Mouse (Mus musculus) heart, embryonic 13.5 days (tissue): ENCODE results near the gene Gbf1. TPM values are rescaled to one million over a fixed set of nuclear protein-coding genes. Genes with fewer than 3 reads are reported as not detected.
"Not testable (repeated sequence)": the region's sequence is repeated elsewhere in the genome, so short reads cannot be mapped to it uniquely, and the experiment has no call there.

ENCODE experiments used
- ATAC-seq: fragments of 200-750 bp; cut with Nextera tagmentation; 2 replicates; pipeline ENCODE4 v1.8.0; 2017; ENCODE audit warnings: moderate TSS enrichment; ENCODE audit not compliant: insufficient number of reproducible peaks, low FRiP score, low TSS enrichment; ENCODE audit errors: extremely low read depth
- H3K27ac ChIP-seq: fragments of 300-500 bp; sonication (generic); replicated peaks from 2 replicates; pipeline ENCODE4 v1.5.1; 2015; ENCODE audit warnings: moderate library complexity, mild to moderate bottlenecking, inconsistent platforms
- H3K27me3 ChIP-seq: fragments of 300-500 bp; sonication (generic); replicated peaks from 2 replicates; pipeline ENCODE4 v1.6.1; 2015; ENCODE audit warnings: mild to moderate bottlenecking, inconsistent platforms
- H3K36me3 ChIP-seq: fragments of 300-500 bp; sonication (generic); 2 replicates; pipeline ENCODE4 v1.6.1; 2015; ENCODE audit warnings: mild to moderate bottlenecking, inconsistent platforms
- H3K4me1 ChIP-seq: fragments of 300-500 bp; sonication (generic); 2 replicates; pipeline ENCODE4 v1.6.1; 2015; ENCODE audit warnings: inconsistent platforms
- H3K4me2 ChIP-seq: fragments of 300-500 bp; sonication (generic); 2 replicates; pipeline ENCODE4 v1.6.1; 2015; ENCODE audit warnings: inconsistent platforms, mild to moderate bottlenecking, moderate library complexity
- H3K4me3 ChIP-seq: fragments of 300-500 bp; sonication (generic); 2 replicates; pipeline ENCODE4 v1.5.1; 2015; ENCODE audit warnings: moderate library complexity, mild to moderate bottlenecking, inconsistent platforms
- H3K9ac ChIP-seq: fragments of 300-500 bp; sonication (generic); 2 replicates; pipeline ENCODE4 v1.6.1; 2015; ENCODE audit warnings: inconsistent platforms, mild to moderate bottlenecking, moderate library complexity
- H3K9me3 ChIP-seq: fragments of 300-500 bp; sonication (generic); 2 replicates; pipeline ENCODE4 v1.6.1; 2016; ENCODE audit warnings: inconsistent platforms
- WGBS: fragments of 180-500 bp; shearing (Covaris S2); methylation state at CpG from one replicate; pipeline ENCODE4 v1.1.7; 2015; ENCODE audit warnings: mixed read lengths; 5-methylcytosine and 5-hydroxymethylcytosine counted together
- polyA plus RNA-seq: library from polyadenylated mRNA; unstranded; fragments of >200 nt; fragmentation: Nextera tagmentation; extraction: Ambion mirVana; gene quantifications from 2 replicates; pipeline ENCODE4 v1.2.1, GENCODE M21; 2015

The Gbf1 gene
- 41.1 and 43.1 TPM in 2 replicates for polyA plus RNA-seq

DNA sequence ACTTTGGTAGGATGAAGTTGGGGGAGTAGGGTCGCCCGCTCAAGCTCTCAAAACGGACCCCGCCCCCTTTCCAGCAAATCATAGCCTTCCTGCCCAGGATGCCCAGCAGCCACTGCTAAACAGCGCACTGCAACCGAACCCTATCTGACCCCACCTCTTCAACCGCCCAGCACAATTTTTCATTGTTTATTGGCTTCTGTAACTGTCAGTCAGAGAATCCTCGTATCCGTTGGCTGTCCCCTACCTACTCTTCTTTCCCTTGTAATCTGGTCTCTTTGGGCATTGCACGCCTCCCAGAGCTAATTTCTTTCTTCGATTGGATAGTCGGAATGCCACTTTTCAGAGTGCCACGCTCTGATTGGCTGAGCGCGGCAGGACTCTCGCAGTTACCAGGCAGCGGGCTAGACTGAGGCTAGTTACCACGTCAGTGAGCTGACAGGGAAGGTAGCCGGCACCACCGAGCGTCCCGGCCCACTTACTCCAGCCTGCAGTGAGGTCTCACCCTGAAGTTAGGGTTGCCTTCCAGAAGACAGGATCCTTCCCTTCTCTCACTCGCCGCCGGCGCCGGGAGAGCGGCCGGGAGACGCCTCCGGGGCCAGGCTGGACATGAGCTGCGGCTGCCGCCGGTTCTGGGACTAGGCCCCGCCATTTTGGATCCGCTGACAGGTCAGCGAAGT, at the start of gene Gbf1:
Gene Gbf1 (plus strand): TSS at position 383 of the 677 bp plus-strand sequence.
- no peaks in the 10 kb centered on the region for H3K9me3 ChIP-seq
- peak within 1 kb of the TSS; percentile 88 for H3K4me2 ChIP-seq
- H3K9ac ChIP-seq: peak within 1 kb of the TSS; percentile 81
- H3K4me3 ChIP-seq: peak within 1 kb of the TSS; percentile 76
- 0 out of 2 replicates have a peak, but pooled peaks cover 5% of the 10 kb centered on the region for H3K36me3 ChIP-seq
- peak within 1 kb of the TSS; percentile 36; the same call in 1 of the 2 replicates for H3K27ac ChIP-seq
- peak; percentile 94 for ATAC-seq
- H3K27me3 ChIP-seq: peaks cover 36% of the 10 kb centered on the region
- 0% methylated on average over 37 of the region's 37 CpGs for WGBS
- H3K4me1 ChIP-seq: peaks cover 49% of the 10 kb centered on the region

DNA sequence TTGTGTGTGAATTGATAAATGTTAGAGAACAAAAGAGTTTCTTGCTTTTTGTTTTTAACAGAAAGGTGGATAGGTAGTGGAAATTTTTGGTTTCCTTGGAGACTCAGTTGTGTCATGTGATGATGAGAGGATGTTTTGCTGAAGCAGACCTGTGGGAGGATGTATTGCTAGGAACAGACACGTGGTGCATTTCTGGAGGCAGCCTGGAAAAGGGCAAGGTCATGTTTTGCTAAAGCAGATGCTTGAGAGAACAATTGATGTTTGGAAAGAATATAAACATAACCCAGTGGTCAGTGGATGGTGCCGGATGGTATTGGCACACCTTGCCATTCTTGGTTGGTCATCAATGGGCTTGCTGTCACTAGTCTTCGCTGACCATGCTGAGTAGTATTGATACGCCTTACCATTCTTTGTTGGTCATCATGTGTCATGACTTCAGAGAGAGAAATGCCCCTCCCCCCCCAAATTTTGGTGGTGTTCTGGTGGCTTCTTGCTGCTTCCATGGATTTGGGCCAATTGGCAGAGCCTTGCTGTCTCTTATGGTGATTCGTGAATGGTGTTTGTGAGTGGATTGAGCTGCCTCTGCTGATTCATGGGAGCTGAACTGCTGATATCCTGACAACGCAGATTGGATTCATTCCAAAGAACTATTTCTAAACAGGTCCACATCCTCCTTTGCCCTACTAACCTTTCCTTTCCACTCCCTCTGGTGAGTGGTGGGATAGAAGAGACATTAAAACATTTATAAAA, 48.7 kb upstream of the Gbf1 start:
- Histone ChIP-seq H3K27me3 (no peaks in the 10 kb centered on the region), H3K9ac (no peak overlapping the region), H3K4me2 (no peak overlapping the region), H3K4me1 (no peaks in the 10 kb centered on the region), H3K27ac (no peak overlapping the region), H3K4me3 (no peak overlapping the region), H3K9me3 (no peaks in the 10 kb centered on the region), H3K36me3 (no peaks in the 10 kb centered on the region)
- no peak for ATAC-seq
- WGBS: 73% methylated on average over 6 of the region's 6 CpGs

DNA sequence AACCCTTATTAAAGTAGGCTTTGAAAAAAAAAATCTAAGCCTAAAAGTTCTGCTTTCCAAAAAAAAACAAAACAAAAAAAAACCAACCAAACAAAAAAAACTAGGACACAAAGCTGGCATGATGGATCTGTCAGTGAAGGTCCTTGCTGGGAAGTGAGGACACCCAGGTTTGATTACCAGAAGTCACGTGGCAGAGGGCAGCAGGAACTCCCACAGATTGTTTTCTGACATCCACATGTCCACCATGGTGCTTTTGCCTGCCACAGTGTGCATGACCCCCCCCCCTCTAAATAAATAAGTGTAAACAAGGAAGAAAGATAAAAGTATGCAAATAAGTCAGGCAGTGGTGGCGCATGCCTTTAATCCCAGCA, 48.1 kb upstream of the Gbf1 start:
- ATAC-seq: no peak
- Histone ChIP-seq H3K9me3 (no peaks in the 10 kb centered on the region), H3K36me3 (no peaks in the 10 kb centered on the region), H3K27ac (no peak overlapping the region), H3K4me2 (no peak overlapping the region), H3K27me3 (no peaks in the 10 kb centered on the region), H3K9ac (no peak overlapping the region), H3K4me3 (no peak overlapping the region), H3K4me1 (no peaks in the 10 kb centered on the region)
- 69% methylated on average over 2 of the region's 2 CpGs for WGBS

DNA sequence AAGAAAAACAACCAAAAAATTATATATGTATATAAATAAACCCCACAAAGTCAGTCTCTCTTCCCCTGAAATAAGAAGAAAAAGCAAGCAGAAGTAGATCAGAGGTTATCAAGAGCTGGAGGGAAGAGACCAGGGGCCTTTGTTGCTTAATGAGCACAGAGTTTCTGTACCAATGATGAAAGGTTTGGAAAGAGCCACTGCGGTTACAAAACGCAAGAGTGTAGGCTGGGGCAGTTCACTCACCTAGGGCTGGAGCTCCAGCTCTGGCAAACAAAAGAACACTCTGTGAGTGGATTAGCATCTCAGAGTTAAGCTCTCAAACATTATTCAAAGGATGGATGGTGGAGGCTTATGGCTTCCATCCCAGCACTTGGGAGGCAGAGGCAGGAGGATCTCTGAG, 42.1 kb upstream of the Gbf1 start:
- H3K27ac ChIP-seq: no peak overlapping the region
- H3K9ac ChIP-seq: no peak overlapping the region
- ATAC-seq: no peak
- H3K4me3 ChIP-seq: no peak overlapping the region
- H3K4me2 ChIP-seq: no peak overlapping the region
- H3K9me3 ChIP-seq: no peaks in the 10 kb centered on the region
- H3K27me3 ChIP-seq: no peaks in the 10 kb centered on the region
- WGBS: 84% methylated on average over 2 of the region's 2 CpGs
- no peaks in the 10 kb centered on the region for H3K4me1 ChIP-seq
- H3K36me3 ChIP-seq: no peaks in the 10 kb centered on the region

DNA sequence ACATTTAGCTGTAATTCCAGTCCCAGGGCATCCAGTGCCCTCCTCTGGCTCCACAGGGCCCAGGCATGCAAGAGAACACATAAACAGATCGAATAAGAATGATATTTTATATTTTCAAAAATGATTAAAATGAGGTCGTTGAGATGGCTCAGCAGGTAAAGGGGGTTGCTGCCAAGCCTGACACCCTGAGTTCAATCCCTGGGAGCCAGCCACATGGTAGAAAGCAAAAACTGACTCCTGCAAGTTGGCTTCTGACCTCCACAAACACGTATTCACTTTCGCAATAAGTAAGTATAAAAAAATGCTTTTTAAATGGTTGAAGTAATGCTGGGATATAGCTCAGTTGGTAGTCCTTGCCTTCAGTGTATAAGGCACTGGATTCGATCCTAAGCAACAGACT, 41.5 kb upstream of the Gbf1 start:
- no peaks in the 10 kb centered on the region for H3K4me1 ChIP-seq
- no peaks in the 10 kb centered on the region for H3K36me3 ChIP-seq
- H3K9ac ChIP-seq: no peak overlapping the region
- H3K27me3 ChIP-seq: no peaks in the 10 kb centered on the region
- H3K9me3 ChIP-seq: no peaks in the 10 kb centered on the region
- H3K4me3 ChIP-seq: no peak overlapping the region
- WGBS: 74% methylated on average over 5 of the region's 5 CpGs
- ATAC-seq: no peak
- H3K4me2 ChIP-seq: no peak overlapping the region
- no peak overlapping the region for H3K27ac ChIP-seq

DNA sequence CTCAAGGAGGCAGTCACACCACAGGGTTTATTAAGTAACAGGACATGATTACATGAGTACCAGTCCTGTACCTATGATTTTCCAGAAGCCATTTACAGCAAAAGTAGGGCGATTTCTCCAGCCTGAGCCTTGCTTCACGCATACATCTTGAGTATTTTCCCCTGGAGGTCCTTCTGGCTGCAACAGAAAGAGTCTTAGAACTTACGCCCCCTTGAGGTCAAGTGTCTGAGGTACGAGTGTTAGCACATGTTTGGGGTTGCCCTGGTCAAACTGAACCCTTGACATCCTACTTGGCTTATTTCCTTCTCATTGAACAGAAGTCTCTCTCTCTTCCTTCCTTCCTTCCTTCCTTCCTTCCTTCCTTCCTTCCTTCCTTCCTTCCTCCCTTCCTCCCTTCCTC, 37.7 kb upstream of the Gbf1 start:
- H3K4me1 ChIP-seq: no peaks in the 10 kb centered on the region
- no peak overlapping the region for H3K4me2 ChIP-seq
- no peaks in the 10 kb centered on the region for H3K9me3 ChIP-seq
- no peaks in the 10 kb centered on the region for H3K36me3 ChIP-seq
- no peak for ATAC-seq
- no peak overlapping the region for H3K9ac ChIP-seq
- no peak overlapping the region for H3K4me3 ChIP-seq
- H3K27me3 ChIP-seq: no peaks in the 10 kb centered on the region
- no peak overlapping the region for H3K27ac ChIP-seq
- WGBS: 38% methylated on average over 4 of the region's 4 CpGs

DNA sequence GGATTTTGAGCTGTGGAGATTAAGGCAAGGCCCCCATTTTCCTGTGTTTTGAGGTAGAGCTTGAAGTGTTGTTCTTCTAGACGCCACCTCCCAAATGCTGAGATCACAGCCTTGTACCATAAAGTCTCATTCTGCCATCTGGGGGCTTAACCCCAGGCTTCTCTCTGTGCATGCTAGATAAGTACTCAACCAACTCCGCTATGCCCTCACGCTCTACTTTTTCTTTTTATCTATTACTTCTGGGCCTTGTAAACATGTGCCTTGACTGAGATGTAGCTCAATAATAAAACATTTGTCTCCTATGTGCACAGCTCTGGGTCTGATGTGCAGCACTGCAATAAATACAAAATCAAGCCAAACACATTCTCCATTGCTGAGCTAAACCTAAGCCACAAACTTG, 32.9 kb upstream of the Gbf1 start:
- Histone ChIP-seq H3K27me3 (peaks cover 13% of the 10 kb centered on the region; the same call in 1 of the 2 replicates), H3K36me3 (no peaks in the 10 kb centered on the region), H3K9me3 (no peaks in the 10 kb centered on the region), H3K4me3 (no peak overlapping the region), H3K9ac (no peak overlapping the region), H3K4me2 (no peak overlapping the region), H3K4me1 (no peaks in the 10 kb centered on the region), H3K27ac (no peak overlapping the region)
- WGBS: 75% methylated on average over 3 of the region's 3 CpGs
- ATAC-seq: no peak

DNA sequence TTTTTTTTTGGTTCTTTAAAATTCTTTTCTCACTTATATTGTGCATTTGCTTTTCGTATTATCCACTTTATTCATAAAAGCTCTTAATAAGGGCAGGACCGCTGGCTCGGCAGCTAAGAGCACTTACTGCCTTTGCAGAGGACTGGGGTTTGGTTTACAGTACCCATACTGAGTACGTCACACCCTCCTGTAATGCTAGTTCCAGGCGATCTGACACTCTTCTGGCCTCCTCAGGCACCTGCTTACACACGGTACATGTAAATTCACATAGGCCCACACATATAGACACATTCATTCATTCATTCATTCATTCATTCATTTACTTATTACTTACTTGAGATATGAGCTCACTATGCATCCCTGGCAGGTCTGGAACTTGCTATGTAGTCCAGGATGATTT, 31.4 kb upstream of the Gbf1 start:
- no peak overlapping the region for H3K4me3 ChIP-seq
- peaks cover 22% of the 10 kb centered on the region for H3K27me3 ChIP-seq
- H3K27ac ChIP-seq: no peak overlapping the region
- no peaks in the 10 kb centered on the region for H3K4me1 ChIP-seq
- ATAC-seq: no peak
- H3K9ac ChIP-seq: no peak overlapping the region
- H3K4me2 ChIP-seq: no peak overlapping the region
- H3K36me3 ChIP-seq: no peaks in the 10 kb centered on the region
- 61% methylated on average over 6 of the region's 6 CpGs for WGBS
- H3K9me3 ChIP-seq: no peaks in the 10 kb centered on the region

DNA sequence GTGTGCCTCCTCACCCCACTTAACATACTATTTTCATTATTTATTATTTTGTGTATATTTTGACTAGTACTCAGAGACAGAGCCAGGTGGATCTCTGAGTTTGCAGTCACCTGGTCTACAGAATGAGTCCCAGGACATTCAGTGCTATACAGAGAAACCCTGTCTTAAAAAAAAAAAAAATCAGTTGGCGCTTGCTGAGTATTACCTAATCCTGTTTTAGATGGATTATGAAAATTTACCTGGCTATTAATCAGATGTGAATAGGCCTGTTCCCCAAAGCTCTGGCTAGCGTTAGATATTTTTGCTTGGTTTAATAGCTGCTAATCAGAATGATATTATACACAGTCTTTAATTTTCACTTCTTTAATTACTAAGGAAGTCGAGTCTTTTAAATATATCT, 28.4 kb upstream of the Gbf1 start:
- Histone ChIP-seq H3K27ac (no peak overlapping the region), H3K27me3 (peaks cover 41% of the 10 kb centered on the region), H3K4me2 (no peak overlapping the region), H3K4me3 (no peak overlapping the region), H3K9ac (no peak overlapping the region), H3K36me3 (no peaks in the 10 kb centered on the region), H3K9me3 (no peaks in the 10 kb centered on the region), H3K4me1 (no peaks in the 10 kb centered on the region)
- ATAC-seq: no peak
- 81% methylated on average over 3 of the region's 3 CpGs for WGBS

DNA sequence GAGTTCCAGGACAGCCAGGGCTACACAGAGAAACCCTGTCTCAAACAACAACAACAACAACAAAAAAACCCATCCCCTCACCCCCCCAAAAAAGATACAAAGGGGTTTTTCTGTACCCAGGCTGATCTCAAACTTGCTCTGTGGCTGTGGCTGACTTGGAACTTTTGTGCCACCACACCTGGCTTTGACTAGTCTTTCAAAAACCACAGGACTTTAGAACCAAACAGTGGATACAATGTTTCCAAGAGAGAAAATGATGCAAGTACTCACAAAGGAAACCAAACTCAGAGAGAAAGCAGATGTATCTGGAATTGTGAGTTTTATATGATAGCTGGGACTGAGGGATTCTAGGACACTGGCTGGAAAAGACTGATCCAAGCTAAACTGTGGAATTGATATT, 27.7 kb upstream of the Gbf1 start:
- no peak overlapping the region for H3K9ac ChIP-seq
- ATAC-seq: no peak
- H3K4me3 ChIP-seq: no peak overlapping the region
- H3K36me3 ChIP-seq: no peaks in the 10 kb centered on the region
- peaks cover 42% of the 10 kb centered on the region for H3K27me3 ChIP-seq
- no peaks in the 10 kb centered on the region for H3K9me3 ChIP-seq
- no peak overlapping the region for H3K4me2 ChIP-seq
- no peak overlapping the region for H3K27ac ChIP-seq
- H3K4me1 ChIP-seq: no peaks in the 10 kb centered on the region

DNA sequence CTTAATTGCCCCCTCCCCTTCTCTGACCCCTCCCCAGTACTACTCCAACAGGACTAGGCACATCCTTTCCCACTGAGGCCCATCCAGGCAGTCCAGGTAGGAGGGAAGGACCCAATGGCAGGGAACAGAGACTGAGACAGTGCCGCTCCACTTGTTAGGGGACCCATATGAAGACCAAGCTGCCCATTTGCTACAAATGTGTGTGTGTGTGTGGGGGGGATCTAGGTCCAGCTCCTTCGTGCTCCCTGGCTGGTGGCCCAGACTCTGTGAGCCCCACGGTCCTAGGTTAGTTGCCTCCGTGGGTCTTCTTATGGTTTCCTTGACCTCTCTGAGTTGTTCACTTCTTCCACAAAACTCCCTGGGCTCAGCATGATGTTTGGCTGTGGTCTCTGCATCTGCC, 26.0 kb upstream of the Gbf1 start:
- H3K4me2 ChIP-seq: no peak overlapping the region
- 76% methylated on average over 4 of the region's 4 CpGs for WGBS
- H3K9me3 ChIP-seq: no peaks in the 10 kb centered on the region
- no peak overlapping the region for H3K4me3 ChIP-seq
- H3K36me3 ChIP-seq: no peaks in the 10 kb centered on the region
- H3K27me3 ChIP-seq: peaks cover 59% of the 10 kb centered on the region
- no peak for ATAC-seq
- H3K27ac ChIP-seq: no peak overlapping the region
- H3K9ac ChIP-seq: no peak overlapping the region
- no peaks in the 10 kb centered on the region for H3K4me1 ChIP-seq

DNA sequence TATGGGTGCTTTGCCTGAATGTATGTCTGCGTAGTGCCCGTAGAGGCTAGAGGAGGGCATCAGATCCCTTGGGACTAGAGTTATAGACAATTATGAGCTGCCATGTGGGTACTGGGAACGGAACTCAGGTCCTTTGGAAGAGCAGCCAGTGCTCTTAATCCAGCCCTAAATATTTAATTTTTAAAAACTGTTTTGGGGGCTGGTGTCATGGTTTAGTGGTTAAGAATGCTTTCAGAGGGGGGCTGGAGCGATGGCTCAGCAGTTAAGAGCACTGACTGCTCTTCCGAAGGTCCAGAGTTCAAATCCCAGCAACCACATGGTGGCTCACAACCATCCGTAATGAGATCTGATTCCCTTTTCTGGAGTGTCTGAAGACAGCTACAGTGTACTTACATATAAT, 22.6 kb upstream of the Gbf1 start:
- 75% methylated on average over 6 of the region's 6 CpGs for WGBS
- not testable (repeated sequence) for H3K27ac ChIP-seq, H3K36me3 ChIP-seq, H3K4me1 ChIP-seq, H3K4me3 ChIP-seq, H3K9me3 ChIP-seq, H3K4me2 ChIP-seq, H3K9ac ChIP-seq, ATAC-seq
- peaks cover 79% of the 10 kb centered on the region for H3K27me3 ChIP-seq
